Mouse (Mus musculus) brown adipose tissue, adult 24 weeks (tissue): ENCODE data around the gene Mcm2. TPM values are rescaled to one million over a fixed set of nuclear protein-coding genes. Genes with fewer than 3 reads are reported as not detected.

Experiments used
- H3K27ac ChIP-seq: fragments of 200-500 bp; replicated peaks from 2 replicates; pipeline ENCODE4 v1.5.1; 2012; ENCODE audit warnings: low read depth, mild to moderate bottlenecking, low read length
- H3K4me1 ChIP-seq: fragments of 200-500 bp; 2 replicates; pipeline ENCODE4 v1.6.1; 2012; ENCODE audit warnings: low read length, mixed read lengths; ENCODE audit not compliant: control insufficient read depth, insufficient read depth, insufficient read length
- H3K4me3 ChIP-seq: fragments of 200-500 bp; 2 replicates; pipeline ENCODE4 v1.5.1; 2012; ENCODE audit warnings: low read depth, mild to moderate bottlenecking, low read length, moderate library complexity; ENCODE audit not compliant: insufficient read depth
- polyA plus RNA-seq: library from polyadenylated mRNA; stranded (reverse); fragments of >200 nt; gene quantifications from 2 replicates; pipeline ENCODE4 v1.2.4, GENCODE M21; 2012; ENCODE audit not compliant: missing spikeins, insufficient read depth, insufficient read length

Gene Mcm2
- 1.7 and 1.8 TPM in 2 replicates for polyA plus RNA-seq

GRCm38 (mm10) chr6:88898534-88899048 is at the start of gene Mcm2:
TSS of gene Mcm2 (minus strand) at chr6:88898780.
- no peak within 1 kb of the TSS for H3K27ac ChIP-seq
- peak within 1 kb of the TSS; percentile 77 for H3K4me3 ChIP-seq
- peaks cover 6% of the 10 kb centered on the region for H3K4me1 ChIP-seq

GRCm38 (mm10) chr6:88947771-88948170 is 49.2 kb upstream of the Mcm2 start:
- Histone ChIP-seq H3K4me3 (no peak overlapping the region), H3K4me1 (no peaks in the 10 kb centered on the region), H3K27ac (no peak overlapping the region)

- H3K4me3 ChIP-seq: no peak overlapping the region
- H3K4me1 ChIP-seq: no peaks in the 10 kb centered on the region
- H3K27ac ChIP-seq: no peak overlapping the region
Measured at GRCm38 (mm10) chr6:88946442-88946841, 47.9 kb upstream of the Mcm2 start.

GRCm38 (mm10) chr6:88943666-88944065 is 45.1 kb upstream of the Mcm2 start:
- H3K27ac ChIP-seq: no peak overlapping the region
- H3K4me1 ChIP-seq: no peaks in the 10 kb centered on the region
- no peak overlapping the region for H3K4me3 ChIP-seq

GRCm38 (mm10) chr6:88942595-88942994 is 44.0 kb upstream of the Mcm2 start:
- no peak overlapping the region for H3K4me3 ChIP-seq
- H3K4me1 ChIP-seq: no peaks in the 10 kb centered on the region
- no peak overlapping the region for H3K27ac ChIP-seq

GRCm38 (mm10) chr6:88941628-88942027 is 43.0 kb upstream of the Mcm2 start:
- Histone ChIP-seq H3K4me3 (no peak overlapping the region), H3K4me1 (no peaks in the 10 kb centered on the region), H3K27ac (no peak overlapping the region)

GRCm38 (mm10) chr6:88940090-88940916 is 41.7 kb upstream of the Mcm2 start:
- H3K4me1 ChIP-seq: no peaks in the 10 kb centered on the region
- H3K27ac ChIP-seq: no peak overlapping the region
- no peak overlapping the region for H3K4me3 ChIP-seq

GRCm38 (mm10) chr6:88939281-88940089 is 40.9 kb upstream of the Mcm2 start:
- Histone ChIP-seq H3K4me3 (no peak overlapping the region), H3K4me1 (no peaks in the 10 kb centered on the region)

GRCm38 (mm10) chr6:88938664-88939055 is 40.1 kb upstream of the Mcm2 start:
- no peaks in the 10 kb centered on the region for H3K4me1 ChIP-seq
- no peak overlapping the region for H3K27ac ChIP-seq
- no peak overlapping the region for H3K4me3 ChIP-seq

More at GRCm38 (mm10) chr6:88939281-88940089, 40.9 kb upstream of the Mcm2 start:
- H3K27ac ChIP-seq: no peak overlapping the region

GRCm38 (mm10) chr6:88937971-88938663 is 39.5 kb upstream of the Mcm2 start:
- no peak overlapping the region for H3K27ac ChIP-seq
- no peaks in the 10 kb centered on the region for H3K4me1 ChIP-seq
- no peak overlapping the region for H3K4me3 ChIP-seq

GRCm38 (mm10) chr6:88937214-88937549 is 38.6 kb upstream of the Mcm2 start:
- no peak overlapping the region for H3K4me3 ChIP-seq
- H3K4me1 ChIP-seq: no peaks in the 10 kb centered on the region
- H3K27ac ChIP-seq: no peak overlapping the region

GRCm38 (mm10) chr6:88936342-88937213 is 38.0 kb upstream of the Mcm2 start:
- no peak overlapping the region for H3K27ac ChIP-seq

GRCm38 (mm10) chr6:88935735-88936276 is 37.2 kb upstream of the Mcm2 start:
- no peak overlapping the region for H3K27ac ChIP-seq
- no peak overlapping the region for H3K4me3 ChIP-seq
- no peaks in the 10 kb centered on the region for H3K4me1 ChIP-seq

More at GRCm38 (mm10) chr6:88936342-88937213, 38.0 kb upstream of the Mcm2 start:
- Histone ChIP-seq H3K4me1 (no peaks in the 10 kb centered on the region), H3K4me3 (no peak overlapping the region)

GRCm38 (mm10) chr6:88934816-88935215 is 36.2 kb upstream of the Mcm2 start:
- no peak overlapping the region for H3K27ac ChIP-seq
- H3K4me3 ChIP-seq: no peak overlapping the region
- H3K4me1 ChIP-seq: no peaks in the 10 kb centered on the region
